Mouse (Mus musculus) layer of hippocampus, adult 9-10 months (tissue): Measurements from ENCODE around the gene Rasal3.

Experiments
- DNase-seq: peaks from one replicate; pipeline ENCODE4 v3.0.0; 2022; ENCODE audit warnings: low spot score

Rasal3 gene

DNA sequence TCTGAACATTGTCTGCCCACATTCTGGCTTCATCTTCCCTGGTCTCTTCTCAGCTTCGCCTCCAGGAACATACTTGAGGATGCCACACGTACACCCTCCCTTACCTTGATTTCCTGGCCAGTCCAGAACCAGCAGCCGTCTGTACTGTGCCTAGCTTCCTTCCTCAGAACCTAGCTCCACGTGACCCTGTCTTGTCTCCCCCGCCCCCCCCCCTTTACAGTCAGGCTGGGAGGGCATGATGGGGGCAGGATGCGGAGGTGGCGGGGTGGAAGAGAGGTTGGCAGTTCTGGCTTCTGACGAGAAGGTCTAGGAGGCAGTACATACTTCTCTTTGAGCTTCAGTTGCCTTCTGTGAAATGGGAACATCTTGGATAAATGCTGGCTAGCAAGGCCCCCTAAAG lies at the start of gene Rasal3:
Rasal3 (minus strand) TSS at position 167 of the 400 bp plus-strand sequence.
- DNase-seq = no peak

DNA sequence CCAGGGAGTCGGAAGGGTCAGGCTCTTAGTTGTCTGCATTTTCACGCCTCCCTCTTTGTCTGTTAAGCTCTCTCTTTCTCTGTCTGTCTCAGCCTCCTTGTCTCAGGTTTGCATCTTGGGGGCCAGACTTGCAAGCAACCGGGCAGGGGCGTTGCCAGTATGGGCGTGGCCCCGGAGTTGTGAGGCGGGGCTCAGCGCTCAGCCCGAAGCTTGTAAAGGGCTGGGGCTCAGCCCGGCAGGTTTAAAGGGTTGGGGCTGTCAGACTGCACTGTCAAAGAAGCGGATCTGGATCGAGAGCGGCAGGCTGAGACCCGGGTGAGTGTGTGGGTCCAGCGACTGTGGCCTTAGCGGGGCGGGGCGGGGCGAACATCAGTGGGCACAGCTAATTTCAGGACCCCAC lies 49.1 kb upstream of the Rasal3 start, which contains the start of gene Cyp4f39:
Cyp4f39 (plus strand) TSS at position 242 of the 400 bp plus-strand sequence.
- DNase-seq = no peak

DNA sequence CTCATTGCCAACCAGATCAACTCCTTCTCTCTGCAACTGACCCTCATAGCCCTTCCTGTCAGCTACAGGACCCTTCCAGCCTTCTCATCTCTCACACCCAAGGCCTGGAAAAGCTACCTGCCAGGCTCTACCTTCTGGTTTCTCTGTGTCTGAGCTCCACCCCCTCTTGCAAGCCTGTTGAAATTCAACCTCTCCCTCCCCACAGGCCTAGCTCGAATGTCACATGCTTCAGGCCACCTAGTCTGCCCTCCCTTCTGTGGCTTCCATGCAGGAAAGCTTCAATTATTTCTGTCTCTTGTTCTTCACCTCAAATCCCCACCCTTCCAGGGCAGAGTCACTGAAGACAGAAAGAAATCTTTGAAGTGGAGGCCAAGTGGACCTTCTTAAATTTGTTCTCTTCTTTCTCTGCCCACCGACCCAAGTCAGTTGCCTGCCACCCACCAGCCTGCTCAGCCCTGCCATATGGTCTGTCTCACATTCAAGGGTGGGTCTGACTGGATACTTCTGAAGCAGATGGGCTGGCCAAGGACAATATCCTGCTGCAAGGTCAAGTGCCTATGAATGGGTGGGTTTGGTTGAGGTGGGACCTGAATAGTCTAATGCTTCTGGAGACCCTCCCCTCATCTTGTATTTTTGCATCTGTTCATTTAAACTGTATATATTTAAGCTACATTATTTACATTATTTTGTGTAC lies 47.6 kb upstream of the Rasal3 start:
- DNase-seq = no peak

DNA sequence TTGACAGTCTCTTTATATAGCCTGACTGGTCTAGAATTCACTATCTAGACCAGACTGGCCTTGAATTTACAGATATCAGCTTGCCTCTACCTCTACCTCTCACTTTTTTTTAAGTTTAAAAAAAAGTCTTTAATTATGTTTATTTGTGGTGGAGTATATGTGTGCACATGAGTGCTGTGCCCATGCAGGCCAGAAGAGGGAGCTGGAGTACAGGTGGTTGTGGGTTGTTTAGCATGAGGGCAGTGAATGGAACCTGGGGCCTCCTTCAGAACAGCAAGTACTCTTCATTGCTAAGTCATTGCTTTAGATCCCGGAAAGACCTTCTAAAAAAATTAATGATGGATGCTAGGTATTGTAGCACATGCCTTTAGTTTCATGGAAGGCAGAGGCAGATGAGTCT lies 45.7 kb upstream of the Rasal3 start:
- DNase-seq = no peak

DNA sequence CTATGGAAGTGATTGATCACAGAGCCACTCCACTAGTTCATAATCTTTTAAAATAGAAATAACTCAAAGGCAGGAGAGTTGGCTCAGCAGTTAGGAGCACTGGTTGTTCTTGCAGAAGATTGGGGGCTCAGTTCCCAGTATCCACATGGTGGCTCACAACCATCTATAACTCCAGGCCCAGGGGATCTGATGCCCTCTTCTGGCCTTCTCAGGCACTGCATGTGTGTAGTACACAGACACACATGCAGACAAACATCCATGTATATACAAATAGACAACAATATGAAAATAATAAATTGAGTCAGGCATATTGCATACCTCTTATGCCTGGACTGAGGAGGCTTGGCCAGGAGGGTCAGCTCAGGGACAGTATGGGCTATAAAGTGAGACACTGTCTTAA lies 43.8 kb upstream of the Rasal3 start:
- no peak for DNase-seq

DNA sequence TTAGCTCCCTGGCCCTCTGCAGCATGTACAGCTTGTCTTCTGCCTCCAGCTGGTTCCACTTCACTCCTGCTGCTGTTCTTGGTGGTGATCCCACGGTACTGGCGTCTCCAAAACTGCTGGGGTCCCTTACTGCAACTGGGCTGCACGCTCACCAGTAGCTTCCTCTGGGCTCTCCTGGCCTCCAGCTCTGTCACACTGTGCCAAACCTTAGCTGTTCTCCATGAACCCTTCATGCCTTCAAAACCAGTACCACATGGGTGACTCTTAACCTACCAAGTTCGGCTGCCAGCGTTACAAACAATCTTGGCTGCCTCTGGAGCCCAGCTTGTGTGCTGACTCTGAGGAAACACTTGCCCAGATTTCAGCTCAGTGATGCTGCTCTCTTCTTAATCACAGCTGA lies 41.6 kb upstream of the Rasal3 start:
- DNase-seq = no peak

DNA sequence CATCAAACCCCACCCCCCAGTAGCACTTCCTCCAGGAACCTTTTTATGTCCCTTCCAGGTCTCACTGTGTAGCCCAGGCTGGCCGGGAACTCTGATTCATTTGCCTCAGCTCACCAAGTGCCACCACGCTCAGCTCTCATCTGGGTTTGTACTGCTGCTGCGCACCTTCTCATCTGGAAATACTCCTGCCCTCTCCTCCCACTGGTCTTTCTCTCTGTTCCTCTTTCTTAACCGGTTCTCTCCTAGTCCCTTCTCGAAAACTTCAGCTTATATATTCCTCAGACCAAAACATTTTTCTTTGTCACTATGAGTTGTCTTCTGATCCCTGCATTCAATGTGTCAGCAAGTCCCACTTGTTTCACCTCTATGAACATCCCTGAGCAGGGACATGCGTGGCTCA lies 39.9 kb upstream of the Rasal3 start:
- DNase-seq = no peak

DNA sequence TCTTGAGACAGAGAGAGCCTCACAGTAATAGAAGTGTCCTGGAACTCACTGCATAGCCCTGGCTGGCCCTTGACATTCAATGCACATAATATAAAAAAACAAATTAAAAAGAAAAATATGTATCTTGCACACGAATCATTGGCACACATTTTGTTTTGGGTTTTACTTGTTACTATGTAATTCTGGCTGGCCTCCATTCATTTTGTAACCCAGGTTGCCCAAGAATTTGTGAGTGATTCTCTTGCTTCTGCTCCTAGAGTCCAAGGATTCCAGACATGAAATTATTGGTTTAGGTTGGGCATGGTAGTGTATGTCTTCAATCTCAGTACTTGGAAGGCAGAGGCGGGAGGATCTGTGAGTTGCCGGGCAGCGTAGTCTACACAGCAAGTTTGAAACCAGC lies 33.7 kb upstream of the Rasal3 start:
- no peak for DNase-seq

DNA sequence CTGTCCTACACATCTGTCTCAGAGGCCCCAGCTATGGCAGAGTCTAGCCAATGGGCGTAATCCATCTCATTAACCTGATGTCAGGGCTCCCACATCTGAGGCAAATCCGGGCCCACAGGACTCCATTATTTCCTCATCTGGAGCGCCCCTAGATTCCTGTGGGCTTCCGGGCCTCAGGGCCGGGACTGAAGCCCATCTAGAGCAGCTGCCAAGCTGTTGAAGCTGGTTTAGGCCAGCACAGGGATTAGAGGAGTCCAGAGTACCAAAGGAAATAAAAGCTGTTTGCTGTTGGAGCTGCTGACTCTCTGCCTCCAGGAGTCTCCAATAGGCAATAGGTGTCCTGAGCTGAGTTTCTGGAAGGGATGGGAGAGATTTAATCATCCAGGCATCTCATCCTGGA lies 31.8 kb upstream of the Rasal3 start:
- DNase-seq = no peak

DNA sequence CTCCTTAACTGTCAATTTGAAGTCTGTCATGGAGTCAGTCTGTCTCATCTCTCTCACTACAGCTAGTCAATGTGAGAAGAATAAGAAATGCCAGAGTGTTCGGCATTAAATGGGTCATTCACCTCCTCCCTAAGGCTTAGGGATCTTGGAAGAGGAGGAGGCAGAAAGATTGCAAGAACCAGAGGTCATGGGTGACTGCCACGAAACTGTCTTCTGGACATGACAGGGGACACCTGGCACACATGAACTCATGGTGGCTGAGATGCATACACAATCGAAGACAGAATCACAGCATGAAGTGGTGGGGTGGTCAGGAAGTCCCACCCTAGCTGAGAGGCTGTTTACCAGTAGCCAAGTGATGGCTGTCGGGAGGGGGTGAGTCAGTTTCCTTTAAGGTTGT lies 30.9 kb upstream of the Rasal3 start:
- no peak for DNase-seq

DNA sequence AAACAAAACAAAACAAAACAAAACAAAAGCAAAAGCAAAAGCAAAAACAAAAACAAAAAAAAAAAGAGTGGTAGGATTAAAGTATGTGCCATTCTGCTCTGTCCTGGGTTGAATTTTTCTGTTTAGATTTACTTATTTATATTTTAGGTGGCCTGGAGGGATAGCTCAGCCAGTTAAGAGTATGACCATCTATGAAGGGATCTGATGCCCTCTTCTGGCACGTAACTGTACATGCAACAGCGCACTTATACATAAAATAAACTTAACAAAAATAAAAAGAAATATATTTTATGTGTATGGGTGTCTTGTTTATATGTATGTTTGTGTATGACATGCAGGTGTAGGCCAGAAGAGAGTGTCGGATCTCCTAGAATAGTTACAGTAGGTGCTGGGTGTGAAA lies 28.6 kb upstream of the Rasal3 start:
- DNase-seq = peak; percentile 0

DNA sequence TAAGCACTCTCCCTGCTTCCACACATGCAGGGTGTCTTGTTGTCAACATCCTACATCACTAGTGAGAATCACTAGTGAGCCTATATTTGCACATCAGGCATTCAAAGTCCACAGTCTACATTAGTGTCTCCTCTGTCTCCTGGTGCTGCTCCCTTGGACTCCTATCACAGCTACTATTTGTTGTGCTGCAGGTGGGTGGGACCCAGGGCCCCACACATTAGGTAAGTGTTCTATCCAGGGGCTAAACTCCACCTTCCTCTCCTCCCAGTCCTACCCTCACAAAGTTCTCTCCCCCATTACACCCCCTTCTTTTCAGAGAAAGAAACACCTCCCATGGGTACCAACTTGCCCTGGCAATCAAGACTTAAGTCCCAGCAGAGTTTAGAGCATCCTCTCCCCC lies 23.2 kb upstream of the Rasal3 start:
- no peak for DNase-seq

DNA sequence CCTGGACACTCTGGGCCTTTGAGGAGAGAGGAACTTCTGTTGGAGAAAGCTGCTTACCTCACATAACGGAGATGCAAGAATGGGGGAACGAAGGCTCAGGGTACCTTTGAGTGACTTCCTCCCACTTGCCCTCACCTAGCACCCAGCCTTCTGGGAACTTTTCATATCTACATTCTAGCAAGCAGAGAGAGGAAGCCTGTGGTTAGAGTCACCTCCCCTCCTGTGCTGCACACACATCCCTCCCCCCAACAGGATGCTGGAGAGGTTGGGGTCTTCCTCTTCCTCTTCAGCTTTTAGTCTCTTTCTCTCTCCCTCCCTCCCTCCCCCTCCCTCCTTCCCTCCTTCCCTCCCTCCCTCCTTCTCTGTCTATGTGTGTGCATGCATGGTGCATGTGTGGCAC lies 20.7 kb upstream of the Rasal3 start, which contains the start of gene Pglyrp2:
Pglyrp2 (minus strand) TSS at position 134 of the 400 bp plus-strand sequence.
- DNase-seq = no peak

DNA sequence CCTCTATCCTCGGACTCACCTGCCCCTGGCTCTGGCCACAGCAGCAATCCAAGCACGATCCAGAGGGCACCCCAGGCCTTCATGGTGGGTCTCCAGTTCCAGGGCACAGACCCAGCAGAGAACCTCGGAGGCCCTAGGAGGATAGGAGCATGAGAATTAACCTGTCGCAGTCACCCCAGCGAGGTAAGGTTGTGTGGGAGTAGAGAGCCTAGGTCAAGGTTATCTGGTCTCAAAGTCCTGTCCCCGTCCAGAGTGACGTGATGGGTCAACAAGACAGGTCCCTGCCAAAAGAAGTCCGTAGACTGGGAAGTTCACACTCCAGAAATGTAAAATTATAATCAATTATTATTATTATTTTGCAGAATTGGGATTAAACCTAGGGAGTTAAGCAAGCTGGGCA lies 17.4 kb upstream of the Rasal3 start:
- no peak for DNase-seq

DNA sequence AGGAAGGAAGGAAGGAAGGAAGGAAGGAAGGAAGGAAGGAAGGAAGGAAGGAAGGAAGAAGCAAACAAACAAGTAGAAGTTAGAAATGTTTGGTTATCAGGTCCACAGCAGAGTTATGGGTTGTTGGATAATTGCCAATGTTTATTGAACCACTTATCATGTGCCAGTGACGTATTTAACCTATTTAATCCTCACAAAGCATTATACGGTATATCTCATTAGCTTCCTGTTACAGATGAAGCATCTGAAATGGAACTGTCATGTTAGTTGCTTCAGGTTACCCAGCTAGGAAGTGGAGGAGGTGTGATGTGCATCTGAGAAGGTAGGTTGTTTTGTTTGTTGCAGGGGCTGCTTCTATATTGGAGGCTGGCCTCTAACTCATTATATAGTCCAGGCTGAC lies 16.6 kb upstream of the Rasal3 start:
- DNase-seq = no peak

DNA sequence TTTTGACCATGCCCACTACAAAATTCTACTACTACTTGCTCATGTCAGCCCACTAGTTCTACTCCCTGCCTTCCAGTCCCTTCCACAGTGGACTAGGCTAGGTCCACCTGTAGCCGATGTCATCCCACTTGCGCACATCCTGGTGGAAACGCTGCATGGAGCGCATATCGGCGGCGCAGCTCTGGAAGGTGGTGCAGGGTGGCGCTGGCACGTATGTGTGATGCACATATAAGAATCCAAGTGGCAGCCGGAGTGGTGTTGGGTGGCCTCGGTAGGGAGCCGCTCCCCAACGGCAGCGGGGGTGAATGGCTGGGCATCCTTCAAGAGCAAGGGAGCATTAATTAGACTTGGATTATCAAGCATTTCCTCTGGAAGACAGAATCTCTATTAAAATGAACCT lies 13.4 kb upstream of the Rasal3 start:
- no peak for DNase-seq

DNA sequence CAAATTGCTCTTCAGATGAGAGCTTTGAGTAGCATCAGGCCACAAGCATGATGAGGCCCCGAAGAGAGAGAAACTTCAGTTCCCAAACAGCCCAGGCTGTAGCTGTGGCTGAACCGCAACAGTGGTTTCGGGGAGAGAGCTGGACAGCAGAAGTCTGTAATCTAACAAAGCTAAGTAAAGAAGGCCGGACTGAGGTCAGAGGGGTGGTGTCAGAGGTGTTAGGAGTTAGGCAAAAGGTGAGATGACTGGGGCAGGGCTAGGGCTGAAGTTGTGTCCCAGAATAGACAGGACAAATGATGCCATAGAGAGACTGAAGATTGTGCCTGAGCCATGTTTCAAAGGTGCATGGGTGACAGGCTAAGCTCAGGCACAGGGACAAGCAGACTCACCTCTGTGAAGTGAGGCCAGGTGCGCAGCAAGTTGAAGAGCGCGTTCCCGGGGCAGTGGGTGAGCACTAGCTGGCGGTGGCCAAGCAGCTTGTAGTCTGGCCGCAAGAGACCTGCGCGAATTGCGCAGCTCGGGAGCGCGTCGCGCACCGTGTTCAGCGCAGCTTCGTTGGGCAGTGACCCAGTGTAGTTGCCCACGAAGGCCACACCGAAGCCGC lies 12.1 kb upstream of the Rasal3 start:
- DNase-seq = no peak

DNA sequence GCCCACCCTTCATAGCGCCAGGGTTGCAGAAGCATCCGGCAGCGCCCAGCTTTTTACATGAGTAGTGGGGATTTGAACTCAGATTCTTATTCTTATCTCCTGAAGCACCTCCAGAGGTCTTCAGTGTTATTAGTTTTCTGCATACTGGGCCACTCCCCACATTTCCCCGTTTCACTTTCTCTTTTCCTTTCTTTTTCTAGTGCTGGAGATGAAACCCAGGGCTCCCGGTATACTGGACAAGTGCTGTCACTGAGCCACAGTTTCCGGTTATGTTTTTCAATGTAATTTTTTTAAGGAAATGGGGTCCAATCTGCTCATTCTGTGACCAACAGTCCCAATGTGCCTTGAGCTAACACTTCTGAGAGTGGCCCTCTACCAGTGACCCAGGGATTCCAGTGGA lies 8.5 kb upstream of the Rasal3 start:
- no peak for DNase-seq

DNA sequence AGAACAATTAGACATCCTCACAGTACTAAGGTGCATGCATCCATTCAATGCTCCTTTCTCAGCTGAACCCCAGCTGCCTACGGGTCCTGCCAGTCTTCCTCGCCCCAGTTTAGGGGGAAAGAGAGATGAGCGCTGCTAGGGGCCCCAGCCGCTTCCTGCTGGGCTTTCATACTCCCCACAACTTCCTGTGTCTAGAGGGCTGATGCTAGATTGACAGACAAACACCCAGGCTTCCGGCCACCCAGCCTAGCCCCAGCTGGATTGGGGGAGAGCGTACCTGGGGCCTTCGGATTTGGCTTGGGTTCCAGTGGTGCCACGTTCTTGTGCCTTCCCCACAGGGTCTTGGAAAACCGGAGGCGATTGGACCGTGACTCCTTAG lies 615 bp downstream of the Rasal3 start:
- no peak for DNase-seq

DNA sequence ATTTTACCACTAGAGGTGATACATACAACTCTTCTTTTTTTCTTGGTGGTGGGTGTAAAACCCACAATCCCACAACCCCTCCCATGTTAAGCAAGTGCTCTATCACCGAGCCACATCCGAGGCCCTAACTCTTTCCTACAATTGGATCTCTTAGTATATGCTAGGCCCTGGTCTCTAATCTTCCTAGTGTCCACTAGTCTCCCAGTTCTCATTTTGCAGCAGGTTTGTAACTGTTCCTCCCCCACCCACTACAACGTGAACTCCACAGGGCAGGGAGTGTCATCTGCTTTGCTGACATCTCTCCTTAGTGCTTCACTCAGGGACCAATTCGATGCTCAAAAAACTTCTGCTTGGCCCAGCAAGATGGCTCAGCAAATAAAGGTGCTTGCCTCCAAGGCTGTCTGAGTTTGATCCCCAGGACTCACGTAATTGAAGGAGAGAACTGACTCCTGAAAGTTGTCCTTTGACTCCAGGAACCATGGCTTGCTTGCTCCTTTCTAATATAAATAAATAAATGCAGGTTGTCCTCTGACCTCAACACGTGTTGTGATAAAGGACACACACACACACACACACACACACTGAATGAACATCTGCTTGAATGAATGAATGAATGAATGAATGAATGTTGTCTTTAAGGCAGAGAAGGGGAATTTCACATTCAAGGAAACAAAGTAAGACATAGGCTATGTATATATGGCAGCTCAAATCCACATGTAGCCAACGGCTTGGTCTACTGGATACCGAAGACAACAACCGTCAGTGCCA lies 1.2 kb downstream of the Rasal3 start:
- no peak for DNase-seq

DNA sequence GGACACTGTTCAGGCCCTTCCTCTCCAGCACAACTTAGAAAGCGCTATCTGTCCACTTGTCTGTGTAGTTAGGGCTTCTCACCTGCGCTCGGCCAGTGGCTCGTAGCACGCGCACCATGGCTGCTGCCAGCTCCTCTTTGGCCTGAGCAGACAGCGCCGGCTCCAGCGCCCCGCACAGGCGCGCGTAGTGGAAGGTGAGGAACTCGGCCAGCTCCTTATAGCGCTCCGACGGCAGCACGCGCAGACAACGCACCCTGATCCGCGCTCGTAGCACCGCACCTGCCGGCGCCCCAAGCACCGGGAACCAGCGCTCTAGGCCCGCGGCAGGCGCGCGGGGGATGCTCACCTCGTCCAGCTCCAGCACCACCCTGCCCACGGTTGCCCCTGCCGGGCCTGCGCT lies 7.1 kb downstream of the Rasal3 start:
- no peak for DNase-seq

DNA sequence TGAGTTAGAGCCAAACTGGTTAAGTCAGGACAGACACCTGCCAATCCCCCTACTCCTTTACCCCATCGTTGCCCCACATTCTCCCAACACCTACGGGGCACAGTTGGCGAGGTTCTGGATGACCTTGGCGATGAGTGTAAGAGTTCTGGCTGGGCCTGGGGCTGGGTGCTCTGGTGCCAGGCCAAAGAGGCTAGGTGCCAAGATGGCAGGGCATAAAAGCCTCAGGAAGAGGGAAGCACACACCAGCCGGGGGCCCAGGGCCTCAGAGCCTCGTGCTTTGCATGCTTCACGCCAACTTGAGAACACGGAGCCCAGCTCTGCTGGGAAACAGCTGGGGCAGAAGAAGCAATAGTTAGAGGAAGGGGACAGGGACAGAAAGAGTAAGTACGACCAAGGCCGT lies 9.4 kb downstream of the Rasal3 start:
- DNase-seq = no peak

DNA sequence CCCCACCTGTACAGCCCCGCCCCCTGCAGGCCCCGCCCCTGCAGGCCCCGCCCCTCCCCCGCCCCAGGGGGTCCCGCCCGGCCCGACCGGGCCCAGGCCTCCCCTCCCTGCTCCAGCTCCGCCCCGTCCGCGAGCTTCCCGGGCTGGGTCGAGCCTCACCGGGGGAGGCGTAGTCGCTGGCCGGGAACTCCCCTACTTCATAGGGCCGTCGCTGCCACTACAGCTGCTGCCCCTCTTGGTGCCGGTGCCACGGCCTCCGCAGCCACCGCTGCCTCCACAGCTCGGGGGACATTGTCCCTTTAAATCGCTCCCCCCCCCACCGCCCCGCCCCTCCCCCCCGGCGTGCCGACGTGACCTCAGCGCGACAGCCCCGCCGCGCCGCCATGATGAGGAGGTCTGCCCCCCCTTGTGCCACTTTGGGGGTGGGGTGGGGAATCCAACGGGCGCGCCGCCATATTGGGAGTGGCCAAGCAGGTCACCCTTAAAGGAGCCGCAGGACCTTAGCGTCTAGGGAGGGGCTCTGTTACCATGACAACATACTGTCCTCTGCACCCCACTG lies 14.2 kb downstream of the Rasal3 start, which contains the start of gene Wiz:
Wiz (minus strand) TSS at position 339 of the 559 bp plus-strand sequence.
- peak; percentile 84 for DNase-seq
